15 mouse cellular contexts compared by ENCODE assay signal in the genomic region with DNA sequence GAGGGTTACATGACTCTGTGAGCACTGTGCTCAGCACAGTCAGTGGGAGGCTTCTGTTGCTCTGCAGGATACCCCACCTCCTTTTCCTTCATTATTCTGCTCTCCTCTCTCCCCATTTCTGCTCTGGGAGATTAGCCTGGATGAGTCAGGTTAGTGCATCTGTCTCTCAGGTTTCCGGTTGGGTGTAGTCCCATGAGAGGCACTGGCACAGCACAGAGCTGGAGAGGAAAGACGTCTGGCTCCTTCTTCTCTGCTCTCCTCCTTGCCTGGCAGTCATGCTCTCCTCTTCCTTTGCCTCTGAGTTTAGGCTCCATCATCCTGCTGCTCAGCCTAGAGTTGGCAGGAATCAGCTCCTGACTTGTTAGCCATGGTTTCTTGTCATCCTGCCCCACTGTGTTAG.
"Had no signal": no experiment of that assay in that cellular context is flagged by ENCODE, and none has a peak within 500 bp of the region (broad histone marks: within the 10 kb centered on the region; RNA-seq: fewer than 3 reads in every experiment).

No protein-coding gene starts in this region.

- DNase-seq: gastrocnemius, postnatal 14 days; gastrocnemius, postnatal 36 days; heart, adult 11 months; heart, adult 2 months; heart, postnatal 14 days; heart, postnatal 36 days; kidney, adult 11 months; kidney, adult 2 months; kidney, adult 9 months; kidney, postnatal 14 days; kidney, postnatal 36 days; layer of hippocampus, adult 9-11 months; layer of hippocampus, postnatal 36 days; left cerebral cortex, postnatal 4 days; liver, embryonic 13.5 days had no signal
